Mouse (Mus musculus) layer of hippocampus, adult 11-12 months (tissue): ENCODE data around the gene Sel1l2.
"Not testable (repeated sequence)": the region's sequence is repeated elsewhere in the genome, so short reads cannot be mapped to it uniquely, and the experiment has no call there.

ENCODE experiments used
- DNase-seq: peaks from one replicate; pipeline ENCODE4 v3.0.0; 2022; ENCODE audit warnings: low spot score

The Sel1l2 gene

GRCm38 (mm10) chr2:140214519-140215027, 174.9 kb downstream of the Sel1l2 start:
- DNase-seq = no peak

GRCm38 (mm10) chr2:140203756-140204155, 185.8 kb downstream of the Sel1l2 start:
- no peak for DNase-seq

- no peak for DNase-seq
These were observed 186.9 kb downstream of the Sel1l2 start for GRCm38 (mm10) chr2:140202573-140202972.

GRCm38 (mm10) chr2:140200713-140201112, 188.8 kb downstream of the Sel1l2 start:
- no peak for DNase-seq

- not testable (repeated sequence) for DNase-seq
These were observed 203.8 kb downstream of the Sel1l2 start for GRCm38 (mm10) chr2:140185685-140186210.
